Mouse (Mus musculus) liver, adult 2 months (tissue): ENCODE results near the gene Arnt2.

Experiments
- CTCF ChIP-seq: fragments of 200-500 bp; IDR thresholded peaks from 2 replicates; pipeline ENCODE4 v1.5.1; 2011; ENCODE audit warnings: low read depth, low read length, control low read depth
- POLR2A ChIP-seq: fragments of 200-500 bp; IDR thresholded peaks from 2 replicates; pipeline ENCODE4 v1.6.1; 2011; ENCODE audit warnings: low read length, control low read depth; ENCODE audit not compliant: insufficient read depth; ENCODE audit errors: extremely low read depth

DNA sequence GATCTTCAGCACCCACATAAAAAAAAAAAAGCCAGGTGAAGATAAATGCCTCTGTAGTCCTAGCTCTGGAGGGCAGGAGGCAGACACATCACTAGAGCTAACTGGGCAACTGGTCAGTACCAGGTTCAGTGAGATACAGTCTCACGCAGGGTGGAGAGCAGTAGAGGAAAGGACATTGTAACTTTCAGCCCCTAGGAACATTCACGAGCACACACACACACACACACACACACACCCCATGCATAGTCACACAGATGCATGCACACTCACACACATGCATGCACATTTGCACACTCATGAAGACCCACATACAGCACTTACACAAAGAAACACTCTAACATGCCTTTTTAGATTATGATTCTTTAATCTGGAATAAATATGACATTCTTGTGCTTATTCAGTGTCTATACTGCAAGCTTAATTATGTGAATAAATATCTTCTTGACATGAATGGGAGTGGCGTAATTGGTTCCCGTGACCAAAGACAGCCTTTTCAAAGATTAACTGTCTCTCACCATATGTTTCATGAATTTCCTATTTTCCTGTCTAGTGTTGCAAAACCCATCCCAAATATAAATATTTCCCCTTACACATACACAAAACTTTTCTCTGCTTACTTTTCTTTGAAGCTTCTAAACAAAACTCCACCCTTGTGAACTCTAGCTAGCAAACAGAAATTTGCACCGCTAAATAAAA is 37.9 kb upstream of the Arnt2 start:
- TF ChIP-seq POLR2A (no peak), CTCF (no peak)
